9 mouse cellular contexts compared by ENCODE assay signal in genomic region chr7:70823020-70823419, GRCm38 (mm10).
DNase-seq lines count a peak whose midpoint lies in the region; ATAC-seq and TF ChIP-seq lines count a peak whose summit lies in the region.
"Had no signal": no experiment of that assay in that cellular context is flagged by ENCODE, and none has a peak within 500 bp of the region (broad histone marks: within the 10 kb centered on the region; RNA-seq: fewer than 3 reads in every experiment).

No protein-coding gene starts in this region.

- H3K4me3 ChIP-seq in forebrain, embryonic 14.5 days (ENCODE audit: low read depth, low read length), result no peak overlapping the region
- H3K4me3 ChIP-seq in forebrain, embryonic 15.5 days, result no peak overlapping the region
- H3K4me3 ChIP-seq in midbrain, postnatal 0 days (ENCODE audit: low read depth, low read length), result no peak overlapping the region
- no peak overlapping the region for H3K4me3 ChIP-seq in midbrain, embryonic 11.5 days (ENCODE audit: low read depth, low read length)
- H3K4me3 ChIP-seq in olfactory bulb, adult 2 months (ENCODE audit: insufficient read depth, low read depth, low read length), result peak overlapping the region; percentile 16; the same call in 1 of the 2 replicates
- H3K4me3 ChIP-seq in forebrain, embryonic 12.5 days (replicated peaks), result no peak overlapping the region

- no peaks in the 10 kb centered on the region for H3K9me3 ChIP-seq in forebrain, embryonic 14.5 days (replicated peaks; ENCODE audit: control insufficient read depth, low read length)
- no peaks in the 10 kb centered on the region for H3K9me3 ChIP-seq in forebrain, embryonic 15.5 days
- H3K9me3 ChIP-seq in midbrain, postnatal 0 days (ENCODE audit: low read length), result no peaks in the 10 kb centered on the region
- no peaks in the 10 kb centered on the region for H3K9me3 ChIP-seq in midbrain, embryonic 11.5 days (ENCODE audit: control insufficient read depth, low read length)
- no peaks in the 10 kb centered on the region for H3K9me3 ChIP-seq in forebrain, embryonic 12.5 days

- H3K4me2 ChIP-seq in forebrain, embryonic 14.5 days (ENCODE audit: low read length), result no peak overlapping the region
- no peak overlapping the region for H3K4me2 ChIP-seq in forebrain, embryonic 15.5 days (replicated peaks)
- H3K4me2 ChIP-seq in midbrain, postnatal 0 days (ENCODE audit: low read depth, low read length, poor library complexity, severe bottlenecking), result peak overlapping the region; percentile 29
- no peak overlapping the region for H3K4me2 ChIP-seq in midbrain, embryonic 11.5 days
- H3K4me2 ChIP-seq in forebrain, embryonic 12.5 days, result no peak overlapping the region

- ATAC-seq in forebrain, embryonic 14.5 days, result no peak
- ATAC-seq in forebrain, embryonic 15.5 days (replicated peaks), result no peak
- no peak for ATAC-seq in midbrain, postnatal 0 days (ENCODE audit: low FRiP score)
- no peak for ATAC-seq in midbrain, embryonic 11.5 days (ENCODE audit: low FRiP score)
- ATAC-seq in forebrain, embryonic 12.5 days (ENCODE audit: low FRiP score), result no peak
- ATAC-seq in erythroblast, adult 5-6 weeks (replicated peaks; ENCODE audit: low FRiP score, poor library complexity, severe bottlenecking), result no peak

- peak; percentile 14 for DNase-seq in forebrain, embryonic 14.5 days (ENCODE audit: low spot score)
- DNase-seq in midbrain, postnatal 0 days (ENCODE audit: low spot score), result no peak
- DNase-seq in midbrain, embryonic 11.5 days (ENCODE audit: low spot score, missing footprints), result no peak
- peak; percentile 74 for DNase-seq in kidney, adult 9 months
- DNase-seq: B cell, adult 2 months had no signal

- 67% methylated on average over 11 of the region's 11 CpGs for WGBS in forebrain, embryonic 14.5 days
- 59% methylated on average over 11 of the region's 11 CpGs for WGBS in forebrain, embryonic 15.5 days
- WGBS in midbrain, postnatal 0 days, result 61% methylated on average over 11 of the region's 11 CpGs
- 81% methylated on average over 11 of the region's 11 CpGs for WGBS in midbrain, embryonic 11.5 days
- 9% methylated on average over 11 of the region's 11 CpGs for WGBS in olfactory bulb, adult 2 months
- 75% methylated on average over 11 of the region's 11 CpGs for WGBS in forebrain, embryonic 12.5 days

- 0 out of 2 replicates have a peak, but pooled peaks cover 8% of the 10 kb centered on the region for H3K4me1 ChIP-seq in forebrain, embryonic 14.5 days (ENCODE audit: control insufficient read depth, insufficient read depth, low read length)
- peaks cover 13% of the 10 kb centered on the region; the same call in 1 of the 2 replicates for H3K4me1 ChIP-seq in forebrain, embryonic 15.5 days
- no peaks in the 10 kb centered on the region for H3K4me1 ChIP-seq in midbrain, postnatal 0 days (ENCODE audit: insufficient read depth, low read length)
- H3K4me1 ChIP-seq in midbrain, embryonic 11.5 days (ENCODE audit: control insufficient read depth, insufficient read depth, low read length), result no peaks in the 10 kb centered on the region; the same call in 1 of the 2 replicates
- H3K4me1 ChIP-seq in olfactory bulb, adult 2 months (ENCODE audit: control insufficient read depth, insufficient read depth, low read length), result no peaks in the 10 kb centered on the region
- no peaks in the 10 kb centered on the region for H3K4me1 ChIP-seq in forebrain, embryonic 12.5 days

- no peak overlapping the region for H3K9ac ChIP-seq in forebrain, embryonic 14.5 days (ENCODE audit: low read length)
- H3K9ac ChIP-seq in forebrain, embryonic 15.5 days (replicated peaks), result no peak overlapping the region
- H3K9ac ChIP-seq in midbrain, postnatal 0 days (replicated peaks; ENCODE audit: low read length, poor library complexity, severe bottlenecking), result no peak overlapping the region
- no peak overlapping the region for H3K9ac ChIP-seq in midbrain, embryonic 11.5 days (ENCODE audit: low read length)
- H3K9ac ChIP-seq in forebrain, embryonic 12.5 days, result no peak overlapping the region

- no peak for TF ChIP-seq POLR2A in olfactory bulb, adult 2 months (IDR thresholded peaks at IDR 0.05; ENCODE audit: insufficient read depth, low read depth, low read length)

- H3K36me3 ChIP-seq in forebrain, embryonic 14.5 days (ENCODE audit: control insufficient read depth, insufficient read depth, low read length), result no peaks in the 10 kb centered on the region
- no peaks in the 10 kb centered on the region for H3K36me3 ChIP-seq in forebrain, embryonic 15.5 days
- H3K36me3 ChIP-seq in midbrain, postnatal 0 days (ENCODE audit: insufficient read depth, low read length), result no peaks in the 10 kb centered on the region
- no peaks in the 10 kb centered on the region for H3K36me3 ChIP-seq in midbrain, embryonic 11.5 days (ENCODE audit: control insufficient read depth, insufficient read depth, low read length)
- no peaks in the 10 kb centered on the region for H3K36me3 ChIP-seq in forebrain, embryonic 12.5 days (replicated peaks)

- TF ChIP-seq CTCF in midbrain, postnatal 0 days (IDR thresholded peaks at IDR 0.05), result no peak
- no peak for TF ChIP-seq CTCF in olfactory bulb, adult 2 months (IDR thresholded peaks at IDR 0.05; ENCODE audit: insufficient read depth, low read depth, low read length)

- H3K27ac ChIP-seq in forebrain, embryonic 14.5 days (ENCODE audit: low read depth, low read length), result no peak overlapping the region
- no peak overlapping the region for H3K27ac ChIP-seq in forebrain, embryonic 15.5 days (replicated peaks)
- H3K27ac ChIP-seq in midbrain, postnatal 0 days (ENCODE audit: low read depth, low read length), result no peak overlapping the region
- H3K27ac ChIP-seq in midbrain, embryonic 11.5 days (ENCODE audit: low read depth, low read length), result no peak overlapping the region
- no peak overlapping the region for H3K27ac ChIP-seq in olfactory bulb, adult 2 months (ENCODE audit: insufficient read depth, low read depth, low read length)
- H3K27ac ChIP-seq in forebrain, embryonic 12.5 days, result no peak overlapping the region

- no peaks in the 10 kb centered on the region for H3K27me3 ChIP-seq in forebrain, embryonic 14.5 days (replicated peaks; ENCODE audit: control insufficient read depth, insufficient read depth, low read length)
- H3K27me3 ChIP-seq in forebrain, embryonic 15.5 days, result no peaks in the 10 kb centered on the region
- 0 out of 2 replicates have a peak, but pooled peaks cover 3% of the 10 kb centered on the region for H3K27me3 ChIP-seq in midbrain, postnatal 0 days (ENCODE audit: insufficient read depth, low read length)
- H3K27me3 ChIP-seq in midbrain, embryonic 11.5 days (ENCODE audit: control insufficient read depth, insufficient read depth, low read length), result no peaks in the 10 kb centered on the region
- no peaks in the 10 kb centered on the region for H3K27me3 ChIP-seq in forebrain, embryonic 12.5 days

Comparison
In these comparisons a context has a peak if more than half of its experiments do, and no peak if none do; other contexts are left out.
1. DNase-seq: peak in forebrain, embryonic 14.5 days (single experiment) and kidney, adult 9 months (single experiment); none in midbrain, postnatal 0 days (single experiment) and midbrain, embryonic 11.5 days (single experiment).